Mouse (Mus musculus) urinary bladder, postnatal 10 days (tissue): ENCODE data around the gene Mnd1.

ENCODE experiments used
- DNase-seq: peaks from one replicate; pipeline ENCODE4 v3.0.0; 2022; ENCODE audit warnings: low spot score

The Mnd1 gene

DNA sequence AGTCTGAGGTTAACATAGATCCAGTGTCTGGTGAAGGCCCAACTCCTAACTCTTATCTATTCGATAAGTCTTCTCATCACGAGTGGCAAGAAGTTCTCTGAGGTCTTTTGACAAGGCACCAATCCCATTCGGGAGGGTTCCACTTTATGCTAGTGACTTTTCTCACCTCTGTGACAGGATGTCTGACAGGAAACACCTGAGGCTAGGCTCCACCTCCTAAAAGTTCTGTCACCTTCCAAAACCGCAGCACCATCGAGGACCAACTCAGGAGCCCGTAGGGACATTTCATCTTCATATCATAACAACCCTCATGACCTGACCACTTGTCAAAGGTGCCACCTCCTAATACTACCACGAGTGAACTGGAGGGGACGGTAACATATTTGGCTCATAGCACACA lies 109.4 kb downstream of the Mnd1 start:
- no peak for DNase-seq

GRCm38 (mm10) chr3:84041739-84042138 lies 113.8 kb downstream of the Mnd1 start:
- DNase-seq = no peak

- DNase-seq = no peak
These were observed 115.0 kb downstream of the Mnd1 start for GRCm38 (mm10) chr3:84040476-84041082.

- no peak for DNase-seq
These were observed 115.7 kb downstream of the Mnd1 start, which contains the start of gene Tmem131l for GRCm38 (mm10) chr3:84039646-84040475. Gene Tmem131l, minus strand, starts transcription at chr3:84040175.

DNA sequence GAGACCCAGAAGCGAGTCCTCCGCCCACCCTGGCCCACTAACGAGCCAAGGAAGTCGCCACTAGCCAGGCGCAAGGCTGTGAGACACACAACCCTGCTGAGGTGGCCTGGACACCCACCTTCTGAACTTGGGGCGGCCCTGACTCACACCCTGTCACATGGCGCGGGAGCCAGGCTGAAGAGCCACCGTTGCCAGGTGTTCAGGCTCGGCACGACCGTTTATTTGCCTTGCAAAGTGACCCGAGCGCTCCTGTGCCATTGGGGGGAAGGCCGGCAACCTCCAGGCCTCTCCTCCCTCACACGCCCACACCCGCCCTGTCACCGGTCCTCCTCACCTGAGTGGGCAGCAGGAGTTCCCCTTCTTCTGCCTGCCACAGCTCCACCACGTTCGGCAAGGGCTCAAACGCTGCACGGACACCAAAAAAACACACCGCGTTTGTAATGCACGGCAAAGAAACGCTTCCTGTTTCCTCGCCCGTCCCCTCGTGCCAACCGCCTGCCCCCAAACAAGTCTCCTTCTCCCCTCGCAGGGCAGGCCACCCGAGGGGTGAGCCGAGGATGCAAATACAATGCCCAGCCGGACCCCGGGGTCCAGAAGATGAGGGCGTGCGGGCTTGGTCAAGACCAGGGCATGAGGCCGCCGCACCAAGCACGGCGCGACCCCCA lies 116.5 kb downstream of the Mnd1 start:
- DNase-seq = no peak

DNA sequence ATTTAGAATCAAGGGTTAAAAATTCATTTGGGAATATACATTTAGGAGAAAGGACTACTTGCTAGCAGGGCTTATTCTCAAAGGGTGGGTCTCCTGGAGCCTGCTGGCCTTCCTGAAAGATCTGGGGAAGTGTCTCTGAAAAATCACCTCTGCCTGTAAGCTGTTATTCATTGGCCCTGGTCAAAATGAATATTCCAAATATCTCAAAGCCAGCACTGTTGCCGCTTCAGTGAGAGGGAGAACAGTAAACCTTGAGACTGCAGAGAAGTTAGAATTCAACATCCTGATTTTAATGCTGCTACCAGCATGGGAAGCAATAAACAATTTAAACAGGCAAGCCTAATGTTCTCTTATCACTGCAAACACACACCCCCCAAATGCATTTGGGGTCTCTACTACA lies 117.5 kb downstream of the Mnd1 start:
- DNase-seq = no peak
